Mouse (Mus musculus): Measurements from ENCODE around the gene Olfr1162. TPM values are rescaled to one million over a fixed set of nuclear protein-coding genes. Genes with fewer than 3 reads are reported as not detected.
"Not testable (repeated sequence)": the region's sequence is repeated elsewhere in the genome, so short reads cannot be mapped to it uniquely, and the experiment has no call there.

Olfr1162 gene
- not detected for total RNA-seq (2021)
- polyA plus RNA-seq (2012; rRNA removed), result not detected in 2 replicates
- long read RNA-seq, result 0 reads

DNA sequence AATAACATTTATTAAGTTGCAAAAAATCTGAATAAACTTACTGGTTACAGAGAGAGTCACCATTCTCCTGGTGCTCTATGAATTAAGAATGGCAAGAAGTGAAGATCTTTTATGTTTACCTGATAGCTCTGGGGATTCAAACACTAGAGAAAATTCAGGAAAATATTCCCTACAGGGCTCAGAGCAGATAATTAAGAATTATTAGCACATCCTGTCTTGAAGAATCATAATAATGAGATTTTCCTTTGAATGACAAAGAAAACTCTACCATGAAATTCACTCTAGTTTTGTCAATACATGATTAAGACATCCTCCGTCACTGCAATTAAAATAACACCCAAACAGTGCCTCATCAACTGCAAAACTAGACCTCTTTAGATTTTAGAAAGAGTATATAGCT, at the start of gene Olfr1162:
TSS of gene Olfr1162 (minus strand) at position 101 of the 400 bp plus-strand sequence.
- DNase-seq, result no peak

DNA sequence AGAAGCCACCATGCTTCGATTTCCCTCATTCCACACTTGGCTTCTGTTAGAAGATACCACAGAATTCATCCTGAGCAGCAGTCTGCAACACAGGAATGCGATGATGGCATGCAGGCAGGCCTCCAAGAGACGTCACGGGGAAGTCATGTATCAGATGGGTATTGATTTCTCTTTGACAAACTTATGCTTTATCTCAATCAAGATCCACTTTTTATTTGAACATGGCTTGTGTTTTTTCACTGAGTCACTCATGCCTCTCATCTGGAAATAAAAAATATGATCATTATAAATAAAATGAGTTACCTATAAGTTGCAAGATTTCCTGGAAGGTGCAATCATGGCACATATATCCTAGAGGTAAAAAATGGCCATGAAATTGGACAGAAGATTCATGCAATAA, 42.9 kb upstream of the Olfr1162 start, which contains the start of gene Olfr1164:
TSS of gene Olfr1164 (minus strand) at position 101 of the 400 bp plus-strand sequence.
- no peak for DNase-seq

- DNase-seq, result no peak
Measured at GRCm38 (mm10) chr2:88071730-88072129, 20.8 kb upstream of the Olfr1162 start, which contains the start of gene Olfr1163. Gene Olfr1163, minus strand, starts transcription at chr2:88071830.

DNA sequence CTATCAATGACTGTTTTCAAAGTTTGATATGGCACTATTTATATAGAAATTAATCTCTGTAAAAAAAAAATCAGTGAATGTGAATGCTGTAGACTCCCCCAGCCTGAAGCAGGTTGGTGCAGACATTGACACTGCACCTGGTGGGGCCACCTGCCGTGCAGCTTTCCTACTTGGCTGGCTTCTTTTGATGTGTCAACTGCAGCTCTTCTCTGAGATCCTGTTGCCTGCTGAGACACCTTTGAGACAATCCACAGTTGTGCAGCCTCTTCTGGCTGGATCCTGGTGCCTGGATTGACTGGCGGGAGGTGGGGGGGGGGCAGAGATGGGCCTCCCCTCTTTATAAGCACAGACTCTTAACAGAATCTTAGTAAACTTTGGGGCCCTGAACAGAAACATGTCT, 12.7 kb upstream of the Olfr1162 start:
- DNase-seq, result no peak

- DNase-seq, result no peak
Measured at GRCm38 (mm10) chr2:88037599-88037998, 13.3 kb downstream of the Olfr1162 start, which contains the start of gene Olfr73. Gene Olfr73, minus strand, starts transcription at chr2:88037699.

GRCm38 (mm10) chr2:88022474-88022873, 28.5 kb downstream of the Olfr1162 start, which contains the start of gene Olfr1161:
Gene Olfr1161, plus strand, starts transcription at chr2:88022774.
- DNase-seq, result not testable (repeated sequence)

GRCm38 (mm10) chr2:88007515-88008318, 43.2 kb downstream of the Olfr1162 start, which contains the start of gene Olfr1160:
Gene Olfr1160, minus strand, starts transcription at chr2:88008268.
- no peak for DNase-seq

Other genes with a start within 250 kb of the Olfr1162 start
- gene Olfr1145, start 241.3 kb downstream of the Olfr1162 start, total RNA-seq (2021), result not detected
- gene Olfr1145, start 241.3 kb downstream of the Olfr1162 start, polyA plus RNA-seq (2012; rRNA removed), result not detected in 2 replicates
- not detected for gene Olfr1148, start 220.6 kb downstream of the Olfr1162 start, total RNA-seq (2021)
- not detected in 2 replicates for gene Olfr1148, start 220.6 kb downstream of the Olfr1162 start, polyA plus RNA-seq (2012; rRNA removed)
- gene Olfr1150-ps1, start 207.1 kb downstream of the Olfr1162 start, total RNA-seq (2021), result not detected
- gene Olfr1150-ps1, start 207.1 kb downstream of the Olfr1162 start, polyA plus RNA-seq (2012; rRNA removed), result not detected in 2 replicates
- gene Olfr1151, start 195.3 kb downstream of the Olfr1162 start, total RNA-seq (2021), result not detected
- gene Olfr1151, start 195.3 kb downstream of the Olfr1162 start, polyA plus RNA-seq (2012; rRNA removed), result not detected in 2 replicates
- not detected for gene Olfr1152, start 184.6 kb downstream of the Olfr1162 start, total RNA-seq (2021)
- gene Olfr1152, start 184.6 kb downstream of the Olfr1162 start, polyA plus RNA-seq (2012; rRNA removed), result not detected in 2 replicates
- not detected for gene Olfr1153, start 156.2 kb downstream of the Olfr1162 start, total RNA-seq (2021)
- not detected in 2 replicates for gene Olfr1153, start 156.2 kb downstream of the Olfr1162 start, polyA plus RNA-seq (2012; rRNA removed)
- gene Olfr1154, start 146.0 kb downstream of the Olfr1162 start, total RNA-seq (2021), result not detected
- gene Olfr1154, start 146.0 kb downstream of the Olfr1162 start, polyA plus RNA-seq (2012; rRNA removed), result not detected in 2 replicates
- not detected for gene Olfr1155, start 106.0 kb downstream of the Olfr1162 start, total RNA-seq (2021)
- not detected in 2 replicates for gene Olfr1155, start 106.0 kb downstream of the Olfr1162 start, polyA plus RNA-seq (2012; rRNA removed)
- not detected for gene Olfr1156, start 98.0 kb downstream of the Olfr1162 start, total RNA-seq (2021)
- not detected in 2 replicates for gene Olfr1156, start 98.0 kb downstream of the Olfr1162 start, polyA plus RNA-seq (2012; rRNA removed)
- gene Olfr1157, start 82.8 kb downstream of the Olfr1162 start, total RNA-seq (2021), result not detected
- not detected in 2 replicates for gene Olfr1157, start 82.8 kb downstream of the Olfr1162 start, polyA plus RNA-seq (2012; rRNA removed)
- not detected for gene Olfr74, start 76.5 kb downstream of the Olfr1162 start, total RNA-seq (2021)
- gene Olfr74, start 76.5 kb downstream of the Olfr1162 start, polyA plus RNA-seq (2012; rRNA removed), result not detected in 2 replicates
- gene Olfr1158, start 61.0 kb downstream of the Olfr1162 start, total RNA-seq (2021), result not detected
- not detected in 2 replicates for gene Olfr1158, start 61.0 kb downstream of the Olfr1162 start, polyA plus RNA-seq (2012; rRNA removed)
- not detected for gene Olfr1160, start 42.9 kb downstream of the Olfr1162 start, total RNA-seq (2021)
- gene Olfr1160, start 42.9 kb downstream of the Olfr1162 start, polyA plus RNA-seq (2012; rRNA removed), result not detected in 2 replicates
- gene Olfr1161, start 28.4 kb downstream of the Olfr1162 start, total RNA-seq (2021), result not detected
- gene Olfr1161, start 28.4 kb downstream of the Olfr1162 start, polyA plus RNA-seq (2012; rRNA removed), result not detected in 2 replicates
- not detected for gene Olfr73, start 13.4 kb downstream of the Olfr1162 start, total RNA-seq (2021)
- not detected in 2 replicates for gene Olfr73, start 13.4 kb downstream of the Olfr1162 start, polyA plus RNA-seq (2012; rRNA removed)
- gene Olfr1163, start 20.7 kb upstream of the Olfr1162 start, total RNA-seq (2021), result not detected
- not detected in 2 replicates for gene Olfr1163, start 20.7 kb upstream of the Olfr1162 start, polyA plus RNA-seq (2012; rRNA removed)
- gene Olfr1164, start 42.8 kb upstream of the Olfr1162 start, total RNA-seq (2021), result not detected
- not detected in 2 replicates for gene Olfr1164, start 42.8 kb upstream of the Olfr1162 start, polyA plus RNA-seq (2012; rRNA removed)
- gene Olfr1166, start 77.1 kb upstream of the Olfr1162 start, total RNA-seq (2021), result not detected
- not detected in 2 replicates for gene Olfr1166, start 77.1 kb upstream of the Olfr1162 start, polyA plus RNA-seq (2012; rRNA removed)
- gene Olfr1167, start 104.1 kb upstream of the Olfr1162 start, total RNA-seq (2021), result not detected
- not detected in 2 replicates for gene Olfr1167, start 104.1 kb upstream of the Olfr1162 start, polyA plus RNA-seq (2012; rRNA removed)
- not detected for gene Olfr1168, start 130.8 kb upstream of the Olfr1162 start, total RNA-seq (2021)
- gene Olfr1168, start 130.8 kb upstream of the Olfr1162 start, polyA plus RNA-seq (2012; rRNA removed), result not detected in 2 replicates
- not detected for gene Olfr1170, start 177.2 kb upstream of the Olfr1162 start, total RNA-seq (2021)
- gene Olfr1170, start 177.2 kb upstream of the Olfr1162 start, polyA plus RNA-seq (2012; rRNA removed), result not detected in 2 replicates
- not detected for gene Olfr1173, start 228.7 kb upstream of the Olfr1162 start, total RNA-seq (2021)
- gene Olfr1173, start 228.7 kb upstream of the Olfr1162 start, polyA plus RNA-seq (2012; rRNA removed), result not detected in 2 replicates